Mouse (Mus musculus) hindbrain, embryonic 13.5 days (tissue): ENCODE results near the gene Olfr544. TPM values are rescaled to one million over a fixed set of nuclear protein-coding genes. Genes with fewer than 3 reads are reported as not detected.

ENCODE experiments used
- polyA plus RNA-seq: library from polyadenylated mRNA; unstranded; fragments of >200 nt; fragmentation: Nextera tagmentation; extraction: Ambion mirVana; gene quantifications from 2 replicates; pipeline ENCODE4 v1.2.1, GENCODE M21; 2015

Olfr544 gene
- polyA plus RNA-seq, 1 experiment from 2014 or later = 0.30 TPM

Other genes with a start within 250 kb of the Olfr544 start
- 19.1 and 21.0 TPM in 2 replicates for gene Rhog, start 232.3 kb downstream of the Olfr544 start, polyA plus RNA-seq
- 9.6 and 9.9 TPM in 2 replicates for gene Stim1, start 220.5 kb downstream of the Olfr544 start, polyA plus RNA-seq
- 58.6 and 59.2 TPM in 2 replicates for gene Rrm1, start 46.6 kb downstream of the Olfr544 start, polyA plus RNA-seq
- gene Olfr543, start 6.6 kb downstream of the Olfr544 start, polyA plus RNA-seq = 0.60 and 0.85 TPM in 2 replicates
- gene Olfr545, start 11.3 kb upstream of the Olfr544 start, polyA plus RNA-seq = 0.14 and 0.19 TPM in 2 replicates
- not detected in 2 replicates for gene Olfr547, start 46.4 kb upstream of the Olfr544 start, polyA plus RNA-seq
- gene Olfr548-ps1, start 52.6 kb upstream of the Olfr544 start, polyA plus RNA-seq = not detected in 2 replicates
- gene Olfr549, start 61.6 kb upstream of the Olfr544 start, polyA plus RNA-seq = not detected in 2 replicates
- 0.19 and 0.32 TPM in 2 replicates for gene Trim21, start 77.2 kb upstream of the Olfr544 start, polyA plus RNA-seq
- not detected in 2 replicates for gene Olfr550, start 83.1 kb upstream of the Olfr544 start, polyA plus RNA-seq
- not detected in 2 replicates for gene Olfr551, start 103.6 kb upstream of the Olfr544 start, polyA plus RNA-seq
- gene Olfr552, start 109.5 kb upstream of the Olfr544 start, polyA plus RNA-seq = not detected in 2 replicates
- not detected in 2 replicates for gene Olfr553, start 129.9 kb upstream of the Olfr544 start, polyA plus RNA-seq
- not detected in 2 replicates for gene Olfr554, start 150.1 kb upstream of the Olfr544 start, polyA plus RNA-seq
- not detected in 2 replicates for gene Olfr555, start 170.5 kb upstream of the Olfr544 start, polyA plus RNA-seq
- gene Olfr556, start 176.6 kb upstream of the Olfr544 start, polyA plus RNA-seq = not detected in 2 replicates
- gene Trim68, start 199.0 kb upstream of the Olfr544 start, polyA plus RNA-seq = 7.2 and 8.0 TPM in 2 replicates
- not detected in 2 replicates for gene Olfr557, start 207.6 kb upstream of the Olfr544 start, polyA plus RNA-seq
- 0.39 TPM in 2 replicates for gene Olfr558, start 213.9 kb upstream of the Olfr544 start, polyA plus RNA-seq
- not detected in 2 replicates for gene Olfr33, start 230.8 kb upstream of the Olfr544 start, polyA plus RNA-seq
- gene Olfr559, start 239.2 kb upstream of the Olfr544 start, polyA plus RNA-seq = not detected in 2 replicates